Mouse (Mus musculus): Measurements from ENCODE around the gene N4bp3.

- TF ChIP-seq MYOG (IDR thresholded peaks at IDR 0.05; ENCODE audit: control insufficient read depth in 1 of 3, insufficient read depth in 1 of 3, insufficient read length in 2 of 3, low read depth in 2 of 3) (peak in 1 of 3 experiments; percentile 22), POLR2A (IDR thresholded peaks at IDR 0.05; ENCODE audit: insufficient read length, low read depth) (peak; percentile 73), TCF3 (IDR thresholded peaks at IDR 0.05; ENCODE audit: insufficient read length, low read depth) (no peak), MAX (IDR thresholded peaks at IDR 0.05; ENCODE audit: low read depth) (no peak), CEBPB (IDR thresholded peaks at IDR 0.05; ENCODE audit: insufficient read depth, poor library complexity, severe bottlenecking) (no peak), TCF12 (IDR thresholded peaks at IDR 0.05; ENCODE audit: insufficient read depth, poor library complexity, severe bottlenecking) (no peak), USF1 (IDR thresholded peaks at IDR 0.05; ENCODE audit: low read depth) (no peak), E2F4 (IDR thresholded peaks at IDR 0.05; ENCODE audit: insufficient read depth) (no peak), MYOD1 (IDR thresholded peaks at IDR 0.05; ENCODE audit: control insufficient read depth in 1 of 3, insufficient read length in 2 of 3, low read depth in 2 of 3) (peak in 1 of 3 experiments; percentile 3), SRF (IDR thresholded peaks at IDR 0.05; ENCODE audit: control insufficient read depth, insufficient read length, low read depth) (no peak), POLR2AphosphoS2 (IDR thresholded peaks at IDR 0.05; ENCODE audit: insufficient read length, low read depth) (peak; percentile 88)
These were observed 14.9 kb downstream of the N4bp3 start, which contains the start of gene Rmnd5b for GRCm38 (mm10) chr11:51635525-51636322.

Measured in myocyte (in vitro differentiated cells).